Mouse (Mus musculus) C2C12 (cell line): Measurements from ENCODE around the gene Ufsp1.

Experiments used
- CEBPB ChIP-seq: IDR thresholded peaks from one replicate; pipeline ENCODE4 v1.6.1; 2011; ENCODE audit warnings: low read depth, mild to moderate bottlenecking, control low read depth, moderate library complexity
- CTCF ChIP-seq: IDR thresholded peaks from one replicate; pipeline ENCODE4 v1.5.1; 2011; ENCODE audit not compliant: control insufficient read depth, insufficient read depth, insufficient read length
- FOSL1 ChIP-seq: IDR thresholded peaks from one replicate; pipeline ENCODE4 v1.8.0; 2011; ENCODE audit warnings: mild to moderate bottlenecking, low read length; ENCODE audit not compliant: poor library complexity, insufficient read depth, severe bottlenecking
- MAX ChIP-seq: IDR thresholded peaks from one replicate; pipeline ENCODE4 v1.6.1; 2011; ENCODE audit warnings: mild to moderate bottlenecking, control low read depth
- MYOD1 ChIP-seq: IDR thresholded peaks from one replicate; pipeline ENCODE4 v1.6.1; 2011; ENCODE audit warnings: low read depth; ENCODE audit not compliant: control insufficient read depth, insufficient read length
- MYOG ChIP-seq: IDR thresholded peaks from one replicate; pipeline ENCODE4 v1.6.1; 2011; ENCODE audit not compliant: control insufficient read depth, insufficient read length; ENCODE audit errors: extremely low read depth
- USF1 ChIP-seq: IDR thresholded peaks from one replicate; pipeline ENCODE4 v1.6.1; 2011; ENCODE audit warnings: low read depth, mild to moderate bottlenecking, control low read depth, moderate library complexity

- no peak for TF ChIP-seq CTCF
- no peak for TF ChIP-seq MYOG
- TF ChIP-seq CEBPB: no peak
- TF ChIP-seq FOSL1: no peak
- no peak for TF ChIP-seq USF1
- TF ChIP-seq MYOD1: no peak
- TF ChIP-seq MAX: no peak
These were observed 30.3 kb upstream of the Ufsp1 start for GRCm38 (mm10) chr5:137263897-137264720.
